Mouse (Mus musculus): ENCODE measurements at regions not wholly inside any gene's neighbourhood (a gene's known extent, or its start where the extent isn't known, plus 50 kb on each side); places are given as distances from the start of the nearest gene placed in this dataset.
A peak's percentile ranks its signal among the peaks of the same experiment; 100 is the strongest.

DNA sequence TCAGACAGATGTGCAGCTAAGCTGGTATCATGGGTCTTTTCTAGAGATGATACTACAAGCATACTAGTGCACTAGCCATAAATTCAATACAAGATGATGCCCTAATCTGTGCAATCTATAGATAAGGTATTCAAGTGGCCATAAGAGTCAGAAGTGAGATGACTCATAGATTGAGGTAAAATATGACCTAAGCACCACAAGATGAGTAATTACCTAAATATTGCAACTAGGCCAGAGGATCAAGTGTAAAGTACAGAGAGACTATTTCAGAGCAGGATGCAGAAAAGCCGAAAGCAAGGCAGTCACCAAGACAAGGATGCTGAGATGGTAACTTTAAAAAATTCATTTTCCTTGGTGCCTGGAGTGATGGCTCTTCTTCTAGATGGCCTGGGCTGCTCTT, 111.5 kb upstream of the Gas2 start:
- Histone ChIP-seq H3K9me3 (ENCODE audit: control insufficient read depth, low read length) (no peaks in the 10 kb centered on the region), H3K27ac (ENCODE audit: low read depth, low read length) (no peak overlapping the region), H3K4me2 (replicated peaks; ENCODE audit: low read depth, low read length) (no peak overlapping the region), H3K9ac (ENCODE audit: low read depth, low read length) (no peak overlapping the region), H3K4me3 (ENCODE audit: low read length) (no peak overlapping the region), H3K27me3 (ENCODE audit: control insufficient read depth, insufficient read depth, low read length) (peaks cover 16% of the 10 kb centered on the region), H3K4me1 (ENCODE audit: control insufficient read depth, insufficient read depth, low read length) (no peaks in the 10 kb centered on the region), H3K36me3 (ENCODE audit: control insufficient read depth, insufficient read depth, low read length) (no peaks in the 10 kb centered on the region)
- 79% methylated on average over 1 of the region's 1 CpGs for WGBS
- ATAC-seq (ENCODE audit: low FRiP score, low TSS enrichment): no peak

DNA sequence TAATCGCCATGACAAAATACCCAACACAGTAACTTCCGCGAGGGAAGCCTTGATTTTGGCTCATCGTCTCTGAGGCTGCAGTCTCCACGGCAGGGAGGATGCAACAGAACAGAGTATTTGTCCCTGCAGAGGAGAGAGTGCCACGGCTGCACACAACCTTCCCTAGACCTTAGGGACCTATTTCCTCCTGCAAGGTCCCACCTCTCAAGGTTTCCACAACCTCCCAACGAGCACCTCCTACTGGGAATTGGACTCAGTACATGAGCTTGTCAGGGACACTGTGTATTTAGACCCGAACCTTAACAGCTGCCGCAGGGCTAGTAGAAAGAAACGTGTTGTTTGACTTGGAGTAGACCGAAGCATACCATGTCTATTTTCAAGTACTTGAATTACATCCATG, 108.8 kb upstream of the Gas2 start:
- Histone ChIP-seq H3K4me3 (ENCODE audit: low read length) (no peak overlapping the region), H3K4me2 (replicated peaks; ENCODE audit: low read depth, low read length) (no peak overlapping the region), H3K9ac (ENCODE audit: low read depth, low read length) (no peak overlapping the region), H3K36me3 (ENCODE audit: control insufficient read depth, insufficient read depth, low read length) (no peaks in the 10 kb centered on the region), H3K27ac (ENCODE audit: low read depth, low read length) (no peak overlapping the region), H3K4me1 (ENCODE audit: control insufficient read depth, insufficient read depth, low read length) (no peaks in the 10 kb centered on the region), H3K27me3 (ENCODE audit: control insufficient read depth, insufficient read depth, low read length) (peaks cover 15% of the 10 kb centered on the region), H3K9me3 (ENCODE audit: control insufficient read depth, low read length) (no peaks in the 10 kb centered on the region)
- no peak for ATAC-seq (ENCODE audit: low FRiP score, low TSS enrichment)
- 77% methylated on average over 11 of the region's 11 CpGs for WGBS

DNA sequence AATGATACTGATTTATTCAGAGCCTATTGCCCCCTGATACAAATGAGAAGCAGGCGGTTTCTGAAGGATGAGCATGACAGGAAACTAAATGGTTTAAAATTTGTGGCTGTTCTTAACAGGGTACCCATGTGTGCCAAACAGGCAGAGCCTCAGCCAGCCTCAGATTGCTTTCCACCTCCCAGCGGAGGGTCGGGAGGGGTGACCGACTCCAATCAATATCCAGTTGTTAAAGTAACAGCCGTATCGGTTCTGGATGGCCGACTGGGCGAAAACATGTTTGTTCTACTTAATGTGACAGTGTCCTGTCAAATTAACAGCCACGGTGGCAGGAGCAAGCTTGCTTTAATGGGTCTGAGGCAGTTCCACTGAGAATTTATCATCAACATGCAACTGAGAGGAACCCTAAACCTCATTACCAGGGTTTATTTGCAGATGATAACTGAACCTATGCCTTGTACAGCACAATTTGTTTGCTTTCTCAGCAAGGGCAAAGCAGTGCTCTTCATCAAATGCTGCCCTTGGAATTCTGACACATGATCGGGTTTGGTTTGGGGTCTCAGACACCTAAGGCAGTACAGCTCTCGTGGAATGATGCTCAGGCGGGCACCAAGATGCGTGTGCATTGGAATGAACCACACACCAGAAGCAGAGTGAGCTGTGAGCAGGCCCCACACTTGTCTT, 107.5 kb upstream of the Gas2 start:
- no peaks in the 10 kb centered on the region for H3K36me3 ChIP-seq (ENCODE audit: control insufficient read depth, insufficient read depth, low read length)
- 9% methylated on average over 13 of the region's 13 CpGs for WGBS
- peak; percentile 95 for ATAC-seq (ENCODE audit: low FRiP score, low TSS enrichment)
- no peak overlapping the region for H3K4me3 ChIP-seq (ENCODE audit: low read length)
- no peaks in the 10 kb centered on the region for H3K4me1 ChIP-seq (ENCODE audit: control insufficient read depth, insufficient read depth, low read length)
- no peak overlapping the region for H3K9ac ChIP-seq (ENCODE audit: low read depth, low read length)
- H3K27ac ChIP-seq (ENCODE audit: low read depth, low read length): no peak overlapping the region
- H3K4me2 ChIP-seq (replicated peaks; ENCODE audit: low read depth, low read length): no peak overlapping the region
- H3K27me3 ChIP-seq (ENCODE audit: control insufficient read depth, insufficient read depth, low read length): peaks cover 21% of the 10 kb centered on the region
- H3K9me3 ChIP-seq (ENCODE audit: control insufficient read depth, low read length): no peaks in the 10 kb centered on the region

DNA sequence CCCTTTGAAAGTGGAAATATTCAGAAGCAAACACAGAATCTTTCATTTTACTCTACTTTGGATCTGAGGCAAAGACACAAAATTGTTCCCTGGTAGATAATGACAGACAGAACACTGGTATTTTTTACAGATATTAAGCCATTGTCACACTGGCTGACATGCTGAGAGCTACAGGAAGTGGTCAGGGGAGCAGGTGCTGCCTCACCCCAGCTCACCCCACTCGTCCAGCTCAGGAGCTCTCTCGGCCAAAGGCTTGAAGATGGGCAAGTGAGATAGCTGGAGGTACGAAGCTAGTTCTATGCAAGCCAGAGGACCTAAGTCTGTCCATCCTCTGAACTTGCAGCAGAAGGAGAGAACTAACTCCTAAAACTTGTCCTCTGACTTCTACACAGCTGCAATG, 105.6 kb upstream of the Gas2 start:
- H3K4me2 ChIP-seq (replicated peaks; ENCODE audit: low read depth, low read length): no peak overlapping the region
- H3K9ac ChIP-seq (ENCODE audit: low read depth, low read length): no peak overlapping the region
- no peak overlapping the region for H3K4me3 ChIP-seq (ENCODE audit: low read length)
- peaks cover 24% of the 10 kb centered on the region for H3K27me3 ChIP-seq (ENCODE audit: control insufficient read depth, insufficient read depth, low read length)
- H3K36me3 ChIP-seq (ENCODE audit: control insufficient read depth, insufficient read depth, low read length): no peaks in the 10 kb centered on the region
- no peaks in the 10 kb centered on the region for H3K4me1 ChIP-seq (ENCODE audit: control insufficient read depth, insufficient read depth, low read length)
- H3K27ac ChIP-seq (ENCODE audit: low read depth, low read length): no peak overlapping the region
- no peak for ATAC-seq (ENCODE audit: low FRiP score, low TSS enrichment)
- WGBS: 41% methylated on average over 3 of the region's 3 CpGs
- H3K9me3 ChIP-seq (ENCODE audit: control insufficient read depth, low read length): no peaks in the 10 kb centered on the region

DNA sequence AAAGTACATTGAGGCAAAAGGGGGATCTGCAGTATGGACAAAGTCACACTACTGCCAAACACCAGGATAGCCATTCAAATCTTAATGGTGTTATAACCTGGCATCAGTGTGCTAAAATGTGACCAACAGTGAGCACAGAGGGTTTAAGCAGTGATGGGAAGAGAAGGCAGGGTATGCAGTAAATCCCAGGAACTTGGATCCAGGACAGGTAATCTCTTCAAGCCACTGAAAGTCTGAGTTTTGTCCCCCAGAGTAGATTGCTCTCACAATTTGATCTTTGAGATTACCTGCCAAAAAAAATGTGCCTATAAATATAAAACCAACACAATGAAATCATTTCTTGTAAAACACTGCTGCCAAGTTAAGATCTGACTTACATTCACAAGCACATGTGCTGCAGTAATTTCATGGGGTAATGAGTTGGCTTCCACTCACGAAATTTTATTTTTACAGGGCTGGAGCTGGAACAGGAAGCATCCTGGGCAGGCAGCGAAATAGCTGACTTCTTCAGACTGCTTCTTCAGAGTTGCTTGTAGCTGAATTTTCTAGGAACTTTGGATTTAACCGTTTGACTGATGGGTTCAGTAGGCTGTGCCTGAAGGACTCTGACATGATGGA, 102.2 kb upstream of the Gas2 start:
- Histone ChIP-seq H3K4me2 (replicated peaks; ENCODE audit: low read depth, low read length) (no peak overlapping the region), H3K9ac (ENCODE audit: low read depth, low read length) (no peak overlapping the region)
- WGBS: 69% methylated on average over 3 of the region's 3 CpGs

DNA sequence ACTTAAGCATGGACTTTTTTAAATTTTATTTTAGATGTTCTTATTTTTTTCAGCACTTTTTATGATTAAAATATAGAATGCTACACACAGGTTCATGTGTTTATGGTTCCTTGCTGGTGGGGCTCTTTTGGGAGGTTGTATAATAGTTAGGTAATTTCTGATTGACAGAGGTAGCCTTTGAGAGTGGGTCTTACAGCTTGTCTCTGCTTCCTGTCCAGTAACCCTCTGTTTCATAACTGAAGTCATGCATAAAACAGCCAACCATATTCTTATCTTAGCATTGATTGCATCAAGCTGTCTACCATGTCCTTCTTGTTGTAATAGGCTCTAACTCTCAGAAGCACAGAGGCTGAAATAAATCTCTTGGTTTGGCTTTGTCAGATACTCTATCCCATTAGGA, 94.7 kb upstream of the Gas2 start:
- Histone ChIP-seq H3K9me3 (ENCODE audit: control insufficient read depth, low read length) (no peaks in the 10 kb centered on the region), H3K27ac (ENCODE audit: low read depth, low read length) (no peak overlapping the region), H3K4me2 (replicated peaks; ENCODE audit: low read depth, low read length) (no peak overlapping the region), H3K4me1 (ENCODE audit: control insufficient read depth, insufficient read depth, low read length) (no peaks in the 10 kb centered on the region), H3K36me3 (ENCODE audit: control insufficient read depth, insufficient read depth, low read length) (no peaks in the 10 kb centered on the region), H3K4me3 (ENCODE audit: low read length) (no peak overlapping the region), H3K9ac (ENCODE audit: low read depth, low read length) (no peak overlapping the region), H3K27me3 (ENCODE audit: control insufficient read depth, insufficient read depth, low read length) (peaks cover 7% of the 10 kb centered on the region)
- ATAC-seq (ENCODE audit: low FRiP score, low TSS enrichment): no peak

More for the DNA sequence above, 102.2 kb upstream of the Gas2 start:
- H3K4me3 ChIP-seq (ENCODE audit: low read length): no peak overlapping the region
- no peaks in the 10 kb centered on the region for H3K9me3 ChIP-seq (ENCODE audit: control insufficient read depth, low read length)
- no peaks in the 10 kb centered on the region for H3K36me3 ChIP-seq (ENCODE audit: control insufficient read depth, insufficient read depth, low read length)
- no peaks in the 10 kb centered on the region for H3K4me1 ChIP-seq (ENCODE audit: control insufficient read depth, insufficient read depth, low read length)
- ATAC-seq (ENCODE audit: low FRiP score, low TSS enrichment): no peak
- H3K27me3 ChIP-seq (ENCODE audit: control insufficient read depth, insufficient read depth, low read length): peaks cover 25% of the 10 kb centered on the region
- H3K27ac ChIP-seq (ENCODE audit: low read depth, low read length): no peak overlapping the region

DNA sequence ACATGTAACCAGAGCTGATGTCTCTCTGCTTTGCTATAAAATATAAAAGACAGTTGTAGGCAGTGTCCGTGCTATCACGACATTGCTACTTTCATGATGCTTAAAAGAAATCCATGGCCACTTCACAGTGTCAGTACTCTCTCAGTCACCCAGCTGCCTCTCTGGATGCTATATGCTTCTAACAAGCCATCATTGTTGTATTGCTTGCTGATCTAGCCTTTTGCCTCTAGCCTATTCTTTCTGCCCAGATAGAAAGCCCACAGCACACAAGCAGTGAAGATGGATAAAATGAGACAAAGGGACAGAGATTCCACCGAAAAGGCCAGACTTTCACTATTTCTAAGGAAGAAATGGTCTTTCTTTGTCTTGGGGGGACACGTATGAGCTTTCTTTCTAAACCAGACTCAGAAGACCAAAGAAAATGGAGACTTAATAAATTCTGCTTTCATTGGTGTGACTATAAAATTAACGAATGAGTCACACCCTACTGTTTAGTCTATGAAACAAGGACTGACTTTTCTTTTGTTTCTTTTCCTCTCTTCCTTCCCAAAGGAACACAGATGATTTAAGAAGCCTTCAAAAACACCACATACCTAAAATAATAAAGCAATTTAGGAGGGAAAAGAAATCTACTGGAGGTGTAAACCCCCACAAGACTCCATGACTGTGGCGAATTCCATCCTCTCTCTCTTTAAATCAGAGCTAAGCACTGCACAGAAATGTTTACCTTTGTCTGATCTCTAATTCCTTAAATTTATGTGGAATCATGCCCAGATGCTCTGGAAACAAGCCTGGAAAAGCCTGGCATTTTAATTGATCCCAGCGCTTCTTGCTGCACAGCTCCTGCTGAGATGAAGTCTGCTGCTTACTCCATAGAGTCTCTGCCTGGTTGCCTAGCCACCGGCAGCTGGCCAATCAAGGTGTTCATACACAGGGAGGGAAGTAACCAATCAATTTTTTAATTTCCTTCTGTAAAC, 89.6 kb upstream of the Gas2 start:
- H3K4me1 ChIP-seq (ENCODE audit: control insufficient read depth, insufficient read depth, low read length): no peaks in the 10 kb centered on the region
- no peak overlapping the region for H3K4me2 ChIP-seq (replicated peaks; ENCODE audit: low read depth, low read length)
- no peak overlapping the region for H3K27ac ChIP-seq (ENCODE audit: low read depth, low read length)
- no peaks in the 10 kb centered on the region for H3K9me3 ChIP-seq (ENCODE audit: control insufficient read depth, low read length)
- no peaks in the 10 kb centered on the region for H3K36me3 ChIP-seq (ENCODE audit: control insufficient read depth, insufficient read depth, low read length)
- WGBS: 53% methylated on average over 8 of the region's 8 CpGs
- no peaks in the 10 kb centered on the region for H3K27me3 ChIP-seq (ENCODE audit: control insufficient read depth, insufficient read depth, low read length)
- no peak overlapping the region for H3K4me3 ChIP-seq (ENCODE audit: low read length)
- no peak overlapping the region for H3K9ac ChIP-seq (ENCODE audit: low read depth, low read length)
- peak; percentile 39; the same call in 1 of the 2 replicates for ATAC-seq (ENCODE audit: low FRiP score, low TSS enrichment)

DNA sequence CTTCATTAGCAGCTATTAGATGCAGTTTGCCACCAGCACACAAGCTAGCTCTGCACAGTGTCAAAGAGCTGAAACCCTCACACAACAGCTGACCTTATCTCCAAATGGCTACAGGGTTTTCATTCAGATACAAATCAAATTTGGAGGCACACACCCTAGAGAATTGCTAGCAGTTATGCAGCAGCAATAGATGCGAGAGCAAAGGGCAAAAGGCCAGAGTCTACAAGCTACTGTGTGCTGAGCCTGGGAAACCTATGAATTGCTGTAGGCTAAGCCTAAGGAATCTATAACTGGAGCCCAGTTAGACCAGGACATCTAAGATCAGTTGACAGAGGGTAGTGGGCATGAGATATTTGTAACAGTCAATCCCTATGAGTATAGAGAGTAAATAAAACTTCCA, 85.8 kb upstream of the Gas2 start:
- H3K27me3 ChIP-seq (ENCODE audit: control insufficient read depth, insufficient read depth, low read length): no peaks in the 10 kb centered on the region
- H3K9ac ChIP-seq (ENCODE audit: low read depth, low read length): no peak overlapping the region
- WGBS: 68% methylated on average over 1 of the region's 1 CpGs
- no peak overlapping the region for H3K4me3 ChIP-seq (ENCODE audit: low read length)
- H3K4me2 ChIP-seq (replicated peaks; ENCODE audit: low read depth, low read length): no peak overlapping the region
- ATAC-seq (ENCODE audit: low FRiP score, low TSS enrichment): no peak
- H3K36me3 ChIP-seq (ENCODE audit: control insufficient read depth, insufficient read depth, low read length): no peaks in the 10 kb centered on the region
- no peaks in the 10 kb centered on the region for H3K9me3 ChIP-seq (ENCODE audit: control insufficient read depth, low read length)
- H3K4me1 ChIP-seq (ENCODE audit: control insufficient read depth, insufficient read depth, low read length): no peaks in the 10 kb centered on the region
- H3K27ac ChIP-seq (ENCODE audit: low read depth, low read length): no peak overlapping the region

Measured in kidney, embryonic 14.5 days (tissue).